Mouse (Mus musculus) kidney, adult 10 weeks (tissue): ENCODE data around the gene Lypd4. TPM values are rescaled to one million over a fixed set of nuclear protein-coding genes. Genes with fewer than 3 reads are reported as not detected.

Source experiments
- polyA plus RNA-seq: library from polyadenylated mRNA; stranded (reverse); fragments of 350-450 nt; fragmentation: Illumina TruSeq; extraction: RNeasy Lipid Tissue Mini Kit (QIAGEN cat#74804); gene quantifications from one replicate; pipeline ENCODE4 v1.2.3, GENCODE M21; 2014; ENCODE audit warnings: low read depth, low replicate concordance

The Lypd4 gene
- polyA plus RNA-seq, result not detected

DNA sequence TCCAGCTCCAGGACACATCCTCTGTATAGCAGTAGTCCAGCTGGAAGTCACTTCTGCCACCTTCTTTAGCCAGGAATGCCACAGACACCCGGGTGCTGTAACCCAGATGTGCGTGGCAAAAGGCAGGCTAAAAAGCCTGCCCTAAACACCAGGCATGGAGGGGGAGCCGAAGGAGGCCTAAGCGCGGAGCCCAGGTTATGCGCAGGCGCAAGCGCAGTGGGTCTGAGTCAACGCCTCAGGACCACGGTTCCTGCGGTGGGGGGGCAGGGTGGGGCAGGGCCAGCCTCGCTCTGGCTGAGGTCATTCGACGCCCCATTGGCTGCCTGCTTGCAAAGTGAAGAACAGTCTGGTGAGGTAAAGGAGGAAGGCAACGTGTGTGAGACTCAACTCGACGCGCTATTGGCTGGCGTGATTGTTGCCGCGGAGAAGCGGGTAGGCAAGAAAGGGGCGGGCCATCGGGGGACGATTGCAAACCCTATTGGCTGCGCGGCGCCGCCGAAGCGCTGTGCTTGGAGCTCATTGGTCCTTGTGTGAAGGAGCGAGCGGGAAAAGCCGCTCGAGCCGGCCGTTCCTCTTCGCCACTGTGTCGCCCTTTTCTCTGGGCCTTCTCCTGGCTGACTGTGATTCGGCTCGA is at the start of gene Lypd4, which contains the start of gene Dmrtc2:
TSS of gene Lypd4 (minus strand) at position 410 of the 634 bp plus-strand sequence.
TSS of gene Dmrtc2 (plus strand) at position 526 of the 634 bp plus-strand sequence.

GRCm38 (mm10) chr7:24902630-24903443 is 33.1 kb upstream of the Lypd4 start, which contains the start of gene Arhgef1:
Arhgef1 (plus strand) TSS chr7:24902912.

DNA sequence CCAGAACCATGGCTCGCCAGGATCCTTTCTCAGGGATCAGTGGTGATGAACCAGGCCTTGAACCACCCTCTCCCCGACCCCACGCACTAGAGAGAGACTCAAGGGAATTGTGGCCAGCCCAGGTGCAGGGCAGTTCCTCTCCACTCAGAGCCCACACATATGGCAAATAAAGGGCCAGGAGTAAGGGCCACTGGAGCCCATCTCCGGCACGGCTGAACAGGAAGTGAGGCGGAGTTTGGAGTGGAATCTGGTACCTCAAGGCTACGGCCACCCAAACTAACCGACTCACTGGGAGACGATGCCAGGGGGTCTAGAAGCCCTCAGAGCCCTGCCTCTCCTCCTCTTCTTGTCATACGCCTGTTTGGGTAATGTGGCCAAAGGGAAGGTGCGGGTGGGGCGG is 27.5 kb upstream of the Lypd4 start, which contains the start of gene Cd79a:
TSS of gene Cd79a (plus strand) at position 158 of the 400 bp plus-strand sequence.

GRCm38 (mm10) chr7:24883896-24884692 is 14.4 kb upstream of the Lypd4 start, which contains the start of gene Rps19:
Rps19 (plus strand) TSS chr7:24884371.

GRCm38 (mm10) chr7:24861913-24862312 is 7.8 kb downstream of the Lypd4 start, which contains the start of gene Gm9844:
Gm9844 (plus strand) TSS chr7:24862213.

Other genes starting within 250 kb of the Lypd4 start
- gene Lypd3, start 233.4 kb downstream of the Lypd4 start, polyA plus RNA-seq, result not detected
- gene Tex101, start 193.3 kb downstream of the Lypd4 start, polyA plus RNA-seq, result not detected
- gene BC049730, start 160.7 kb downstream of the Lypd4 start, polyA plus RNA-seq, result not detected
- not detected for gene Gm4763, start 143.0 kb downstream of the Lypd4 start, polyA plus RNA-seq
- gene Cd177, start 109.6 kb downstream of the Lypd4 start, polyA plus RNA-seq, result not detected
- gene Ceacam10, start 92.7 kb downstream of the Lypd4 start, polyA plus RNA-seq, result not detected
- gene Gm9844, start 7.7 kb downstream of the Lypd4 start, polyA plus RNA-seq, result not detected
- gene Dmrtc2, start 116 bp upstream of the Lypd4 start, polyA plus RNA-seq, result not detected
- 7.1 TPM for gene Rps19, start 14.4 kb upstream of the Lypd4 start, polyA plus RNA-seq
- gene Cd79a, start 27.4 kb upstream of the Lypd4 start, polyA plus RNA-seq, result not detected
- 0.53 TPM for gene Arhgef1, start 33.0 kb upstream of the Lypd4 start, polyA plus RNA-seq
- not detected for gene Gm4881, start 74.6 kb upstream of the Lypd4 start, polyA plus RNA-seq
- gene Rabac1, start 102.8 kb upstream of the Lypd4 start, polyA plus RNA-seq, result not detected
- gene Atp1a3, start 136.0 kb upstream of the Lypd4 start, polyA plus RNA-seq, result not detected
- gene Grik5, start 202.4 kb upstream of the Lypd4 start, polyA plus RNA-seq, result not detected
- 0.61 TPM for gene Zfp574, start 202.6 kb upstream of the Lypd4 start, polyA plus RNA-seq